Mouse (Mus musculus): ENCODE results near the gene Egln2. TPM values are rescaled to one million over a fixed set of nuclear protein-coding genes. Genes with fewer than 3 reads are reported as not detected.

Gene Egln2
- polyA plus RNA-seq, 1 experiment: 80.6 TPM

GRCm38 (mm10) chr7:27153205-27153764 lies 13.3 kb downstream of the Egln2 start, which contains the start of gene Cyp2t4:
Gene Cyp2t4, plus strand, starts transcription at chr7:27153714.
- no peak for DNase-seq (ENCODE audit: low read depth, low spot score)
- 19% methylated on average over 10 of the region's 10 CpGs for WGBS

GRCm38 (mm10) chr7:27136410-27136996 lies 30.1 kb downstream of the Egln2 start:
- 56% methylated on average over 8 of the region's 8 CpGs for WGBS
- no peak for DNase-seq (ENCODE audit: low read depth, low spot score)

- WGBS: 53% methylated on average over 4 of the region's 4 CpGs
- no peak for DNase-seq (ENCODE audit: low read depth, low spot score)
Measured at GRCm38 (mm10) chr7:27133757-27134156, 32.8 kb downstream of the Egln2 start.

GRCm38 (mm10) chr7:27133156-27133555 lies 33.4 kb downstream of the Egln2 start:
- no peak for DNase-seq (ENCODE audit: low read depth, low spot score)
- 34% methylated on average over 12 of the region's 12 CpGs for WGBS

GRCm38 (mm10) chr7:27132588-27132987 lies 34.0 kb downstream of the Egln2 start:
- WGBS: 14% methylated on average over 10 of the region's 10 CpGs
- no peak for DNase-seq (ENCODE audit: low read depth, low spot score)

GRCm38 (mm10) chr7:27131387-27131786 lies 35.2 kb downstream of the Egln2 start:
- no peak for DNase-seq (ENCODE audit: low read depth, low spot score)
- 60% methylated on average over 2 of the region's 2 CpGs for WGBS

GRCm38 (mm10) chr7:27130521-27131370 lies 35.9 kb downstream of the Egln2 start:
- WGBS: 86% methylated on average over 22 of the region's 22 CpGs
- no peak for DNase-seq (ENCODE audit: low read depth, low spot score)

- DNase-seq (ENCODE audit: low read depth, low spot score): no peak
- 77% methylated on average over 12 of the region's 12 CpGs for WGBS
Measured at GRCm38 (mm10) chr7:27129811-27130210, 36.8 kb downstream of the Egln2 start.

GRCm38 (mm10) chr7:27128946-27129345 lies 37.7 kb downstream of the Egln2 start:
- DNase-seq (ENCODE audit: low read depth, low spot score): no peak
- WGBS: 80% methylated on average over 13 of the region's 13 CpGs

GRCm38 (mm10) chr7:27128162-27128561 lies 38.4 kb downstream of the Egln2 start:
- 27% methylated on average over 3 of the region's 3 CpGs for WGBS
- DNase-seq (ENCODE audit: low read depth, low spot score): no peak

GRCm38 (mm10) chr7:27124969-27125368 lies 41.6 kb downstream of the Egln2 start:
- no peak for DNase-seq (ENCODE audit: low read depth, low spot score)
- 87% methylated on average over 4 of the region's 4 CpGs for WGBS

GRCm38 (mm10) chr7:27124305-27124832 lies 42.2 kb downstream of the Egln2 start:
- WGBS: 76% methylated on average over 5 of the region's 5 CpGs
- no peak for DNase-seq (ENCODE audit: low read depth, low spot score)

- peak; percentile 50 for DNase-seq (ENCODE audit: low read depth, low spot score)
Measured at GRCm38 (mm10) chr7:27119676-27120075, 46.9 kb downstream of the Egln2 start, which contains the start of gene Cyp2f2. Gene Cyp2f2, plus strand, starts transcription at chr7:27119909.

GRCm38 (mm10) chr7:27118033-27118511 lies 48.5 kb downstream of the Egln2 start:
- DNase-seq (ENCODE audit: low read depth, low spot score): no peak
- 48% methylated on average over 4 of the region's 4 CpGs for WGBS

- no peak for DNase-seq (ENCODE audit: low read depth, low spot score)
- WGBS: 75% methylated on average over 3 of the region's 3 CpGs
Measured at GRCm38 (mm10) chr7:27111987-27112386, 54.6 kb downstream of the Egln2 start.

GRCm38 (mm10) chr7:27111038-27111437 lies 55.6 kb downstream of the Egln2 start:
- no peak for DNase-seq (ENCODE audit: low read depth, low spot score)
- WGBS: 41% methylated on average over 1 of the region's 1 CpGs

GRCm38 (mm10) chr7:27110327-27110726 lies 56.3 kb downstream of the Egln2 start:
- DNase-seq (ENCODE audit: low read depth, low spot score): no peak
